Mouse (Mus musculus) lung, adult 2 months (tissue): ENCODE data around the gene Extl2. TPM values are rescaled to one million over a fixed set of nuclear protein-coding genes. Genes with fewer than 3 reads are reported as not detected.

Experiments used
- DNase-seq: peaks from one replicate; pipeline ENCODE4 v3.0.0; 2022
- H3K4me1 ChIP-seq: fragments of 200-500 bp; 2 replicates; pipeline ENCODE4 v1.6.1; 2011; ENCODE audit warnings: low read length; ENCODE audit not compliant: control insufficient read depth, insufficient read depth
- H3K4me3 ChIP-seq: fragments of 200-500 bp; replicated peaks from 2 replicates; pipeline ENCODE3; 2011; ENCODE audit warnings: low read depth, mild to moderate bottlenecking, control low read depth, low read length; ENCODE audit errors: extremely low read depth
- CTCF ChIP-seq: fragments of 200-500 bp; IDR thresholded peaks from 2 replicates; pipeline ENCODE4 v1.5.1; 2011; ENCODE audit warnings: mild to moderate bottlenecking, low read length, control low read depth; ENCODE audit not compliant: insufficient read depth
- POLR2A ChIP-seq: fragments of 200-500 bp; IDR thresholded peaks from 2 replicates; pipeline ENCODE4 v1.6.1; 2011; ENCODE audit warnings: low read depth, mild to moderate bottlenecking, control low read depth, low read length, borderline replicate concordance; ENCODE audit errors: extremely low read depth
- WGBS: fragments of 180-500 bp; shearing (Covaris S2); methylation state at CpG from one replicate; pipeline ENCODE4 v1.1.7; 2018; 5-methylcytosine and 5-hydroxymethylcytosine counted together
- polyA plus RNA-seq: library from polyadenylated mRNA; depleted of rRNA; stranded (reverse); fragments of >200 nt; gene quantifications from 2 replicates; pipeline ENCODE4 v1.2.3, GENCODE M21; 2012; rRNA removed

Gene Extl2
- polyA plus RNA-seq: 9.8 and 10.9 TPM in 2 replicates

GRCm38 (mm10) chr3:116006978-116007940 lies at the start of gene Extl2, which contains the start of gene Slc30a7:
Gene Extl2, plus strand, starts transcription at chr3:116007462.
Gene Slc30a7, minus strand, starts transcription at chr3:116007406.
- TF ChIP-seq POLR2A (peak; percentile 73; the same call in 1 of the 2 replicates), CTCF (no peak)
- Histone ChIP-seq H3K4me1 (no peaks in the 10 kb centered on the region; the same call in 1 of the 2 replicates), H3K4me3 (peak within 1 kb of the TSS; percentile 94)
- DNase-seq: peak; percentile 80
- under 1% methylated on average over 67 of the region's 67 CpGs for WGBS

GRCm38 (mm10) chr3:115961311-115962027 lies 45.8 kb upstream of the Extl2 start:
- H3K4me1 ChIP-seq: no peaks in the 10 kb centered on the region
- WGBS: 74% methylated on average over 11 of the region's 11 CpGs
- TF ChIP-seq POLR2A: no peak
- no peak for TF ChIP-seq CTCF
- DNase-seq: no peak
- no peak overlapping the region for H3K4me3 ChIP-seq

GRCm38 (mm10) chr3:115962028-115962415 lies 45.2 kb upstream of the Extl2 start:
- H3K4me1 ChIP-seq: no peaks in the 10 kb centered on the region
- no peak for DNase-seq
- no peak overlapping the region for H3K4me3 ChIP-seq
- WGBS: 73% methylated on average over 4 of the region's 4 CpGs
- TF ChIP-seq POLR2A: no peak
- TF ChIP-seq CTCF: no peak

GRCm38 (mm10) chr3:115963597-115963996 lies 43.7 kb upstream of the Extl2 start:
- 91% methylated on average over 1 of the region's 1 CpGs for WGBS

GRCm38 (mm10) chr3:115964071-115964470 lies 43.2 kb upstream of the Extl2 start:
- Histone ChIP-seq H3K4me3 (no peak overlapping the region), H3K4me1 (no peaks in the 10 kb centered on the region)
- no peak for DNase-seq
- 82% methylated on average over 5 of the region's 5 CpGs for WGBS
- TF ChIP-seq POLR2A (no peak), CTCF (no peak)

More at GRCm38 (mm10) chr3:115963597-115963996, 43.7 kb upstream of the Extl2 start:
- TF ChIP-seq CTCF (no peak), POLR2A (no peak)
- DNase-seq: no peak
- Histone ChIP-seq H3K4me3 (no peak overlapping the region), H3K4me1 (no peaks in the 10 kb centered on the region)

DNA sequence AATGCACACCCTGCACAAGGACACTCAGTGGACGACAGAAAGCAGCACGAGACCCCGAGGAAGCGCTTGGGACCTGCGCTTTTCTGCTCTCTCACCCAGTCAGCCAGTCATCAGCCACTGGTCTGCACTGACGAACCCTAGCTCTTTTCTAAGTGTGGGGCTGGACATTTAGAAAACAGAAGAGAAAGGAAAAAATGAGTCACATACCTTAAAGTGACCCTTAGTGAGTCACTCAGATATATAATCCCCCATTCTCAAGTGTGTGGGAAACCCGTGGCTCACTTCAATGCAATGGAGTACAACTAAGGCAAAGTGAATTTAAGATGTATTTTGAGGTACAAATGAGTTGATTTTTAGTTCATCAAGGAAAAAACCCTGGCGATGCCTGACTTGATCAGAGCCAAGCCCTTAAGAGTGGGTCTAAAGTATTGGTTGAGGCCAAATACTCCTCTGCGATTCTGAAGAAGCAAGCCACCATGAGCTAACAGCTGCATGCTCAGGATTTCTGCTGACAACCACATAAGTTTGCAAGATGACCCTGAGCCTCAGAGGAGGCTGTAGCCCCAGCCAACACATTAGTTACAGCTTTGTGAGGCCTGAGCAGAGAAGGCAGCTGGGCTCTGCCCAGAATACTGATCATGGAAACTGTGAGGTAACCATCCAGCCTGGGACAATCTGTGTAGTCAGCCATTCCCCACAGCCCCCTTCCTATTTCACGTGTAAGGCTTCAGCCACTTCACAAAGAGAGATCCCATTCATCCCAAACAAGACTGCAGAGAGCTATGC lies 38.3 kb upstream of the Extl2 start:
- TF ChIP-seq CTCF (no peak), POLR2A (no peak)
- H3K4me3 ChIP-seq: no peak overlapping the region
- no peak for DNase-seq
- H3K4me1 ChIP-seq: no peaks in the 10 kb centered on the region
- 81% methylated on average over 10 of the region's 10 CpGs for WGBS

- Histone ChIP-seq H3K4me1 (no peaks in the 10 kb centered on the region), H3K4me3 (no peak overlapping the region)
- no peak for DNase-seq
- TF ChIP-seq CTCF (no peak), POLR2A (no peak)
- 92% methylated on average over 20 of the region's 20 CpGs for WGBS
These were observed 36.0 kb upstream of the Extl2 start for GRCm38 (mm10) chr3:115971045-115971785.

DNA sequence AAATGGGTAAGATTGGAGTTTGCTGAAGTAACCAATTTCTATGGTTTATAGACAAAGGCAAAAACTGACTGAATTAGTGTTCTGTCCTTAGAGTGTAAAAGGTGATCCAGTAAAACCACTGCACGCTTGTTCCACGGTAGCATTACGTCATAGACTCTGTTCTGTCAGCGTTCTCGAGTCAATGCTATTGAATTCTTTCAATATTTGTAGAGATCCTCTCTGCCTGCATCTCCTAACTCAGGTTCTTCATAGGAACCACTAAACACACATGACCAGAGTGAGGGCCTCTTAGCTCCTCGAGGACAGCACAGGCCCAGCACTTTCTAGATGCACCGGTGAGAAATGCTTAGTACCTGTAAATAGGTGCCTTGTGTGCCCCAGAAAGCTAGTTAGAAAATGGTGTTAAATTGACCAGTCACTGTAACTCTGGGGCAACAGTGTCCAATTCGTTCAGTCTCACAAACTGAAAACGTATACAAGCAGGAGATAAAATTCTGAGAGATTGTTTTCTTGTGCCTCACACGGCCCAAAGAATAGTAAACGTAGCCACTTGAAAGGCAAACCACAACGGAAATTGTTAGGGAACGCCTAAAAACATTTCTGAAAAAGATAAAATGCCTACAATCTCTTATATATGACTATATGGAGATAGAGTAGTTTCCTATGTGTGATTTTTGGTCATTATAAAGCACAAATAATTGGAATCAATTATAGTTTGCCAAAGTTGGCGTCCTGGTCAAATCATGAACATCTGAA lies 35.2 kb upstream of the Extl2 start:
- no peak for DNase-seq
- TF ChIP-seq POLR2A (no peak), CTCF (no peak)
- 89% methylated on average over 14 of the region's 14 CpGs for WGBS
- Histone ChIP-seq H3K4me1 (no peaks in the 10 kb centered on the region), H3K4me3 (no peak overlapping the region)
